Mouse (Mus musculus): ENCODE measurements around the gene Pla2g4d.
"Not testable (repeated sequence)": the region's sequence is repeated elsewhere in the genome, so short reads cannot be mapped to it uniquely, and the experiment has no call there.

The Pla2g4d gene

GRCm38 (mm10) chr2:120261346-120261745, 27.7 kb downstream of the Pla2g4d start:
- no peak for DNase-seq (ENCODE audit: low spot score)

GRCm38 (mm10) chr2:120256259-120256658, 32.7 kb downstream of the Pla2g4d start:
- DNase-seq (ENCODE audit: low spot score): no peak

- no peak for DNase-seq (ENCODE audit: low spot score)
Measured at GRCm38 (mm10) chr2:120252644-120253043, 36.4 kb downstream of the Pla2g4d start.

- no peak for DNase-seq (ENCODE audit: low spot score)
Measured at GRCm38 (mm10) chr2:120245421-120246016, 43.5 kb downstream of the Pla2g4d start.

- no peak for DNase-seq (ENCODE audit: low spot score)
Measured at GRCm38 (mm10) chr2:120244679-120245420, 44.1 kb downstream of the Pla2g4d start, which contains the start of gene Pla2g4e. TSS of gene Pla2g4e (minus strand) at chr2:120245335.

- DNase-seq (ENCODE audit: low spot score): no peak
Measured at GRCm38 (mm10) chr2:120243995-120244394, 45.0 kb downstream of the Pla2g4d start.

GRCm38 (mm10) chr2:120242791-120243467, 46.1 kb downstream of the Pla2g4d start:
- DNase-seq (ENCODE audit: low spot score): no peak

- not testable (repeated sequence) for DNase-seq (ENCODE audit: low spot score)
Measured at GRCm38 (mm10) chr2:120238733-120239132, 50.3 kb downstream of the Pla2g4d start.

GRCm38 (mm10) chr2:120237784-120238183, 51.2 kb downstream of the Pla2g4d start:
- DNase-seq (ENCODE audit: low spot score): no peak

GRCm38 (mm10) chr2:120235947-120236640, 52.9 kb downstream of the Pla2g4d start:
- DNase-seq (ENCODE audit: low spot score): no peak

GRCm38 (mm10) chr2:120235381-120235780, 53.6 kb downstream of the Pla2g4d start:
- no peak for DNase-seq (ENCODE audit: low spot score)

GRCm38 (mm10) chr2:120231642-120232041, 57.4 kb downstream of the Pla2g4d start:
- DNase-seq (ENCODE audit: low spot score): no peak

All from left cerebral cortex, adult 11 months (tissue).